ENCODE assay signal across 17 mouse cellular contexts in the genomic region with DNA sequence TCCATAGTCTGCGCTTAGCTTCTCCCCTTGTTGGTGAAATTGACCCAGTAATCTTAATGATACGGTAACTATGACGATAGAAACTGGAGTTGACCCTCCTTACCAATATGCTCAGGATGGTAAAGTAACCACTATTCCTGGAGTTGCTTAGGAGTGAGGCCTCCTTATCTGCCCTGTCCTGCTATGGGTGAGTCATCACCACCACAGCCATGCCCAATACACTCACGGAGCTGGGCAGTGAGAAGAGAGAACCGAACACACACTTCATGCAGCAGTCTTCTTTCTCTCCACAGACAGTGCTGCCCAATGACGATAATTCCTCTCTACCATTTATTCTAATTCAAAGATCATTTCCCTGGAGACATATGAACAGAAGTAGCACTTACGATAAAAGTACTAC. TPM values are rescaled to one million over a fixed set of nuclear protein-coding genes. Genes with fewer than 3 reads are reported as not detected.
DNase-seq lines count a peak whose midpoint lies in the region; ATAC-seq lines count a peak whose summit lies in the region.
"Had no signal": no experiment of that assay in that cellular context is flagged by ENCODE, and none has a peak within 500 bp of the region (broad histone marks: within the 10 kb centered on the region; RNA-seq: fewer than 3 reads in every experiment).

No protein-coding gene starts in this region.

- 69% methylated on average over 7 of the region's 7 CpGs for WGBS in heart, embryonic 13.5 days
- 21% methylated on average over 7 of the region's 7 CpGs for WGBS in liver, embryonic 13.5 days (ENCODE audit: insufficient replicate concordance)
- 83% methylated on average over 7 of the region's 7 CpGs for WGBS in stomach, embryonic 15.5 days
- WGBS in midbrain, embryonic 14.5 days, result 93% methylated on average over 7 of the region's 7 CpGs

- no peak overlapping the region for H3K9ac ChIP-seq in heart, embryonic 13.5 days
- peak overlapping the region; percentile 93 for H3K9ac ChIP-seq in liver, embryonic 13.5 days
- H3K9ac ChIP-seq in stomach, embryonic 15.5 days, result no peak overlapping the region
- no peak overlapping the region for H3K9ac ChIP-seq in midbrain, embryonic 14.5 days (replicated peaks; ENCODE audit: low read length)
- H3K9ac ChIP-seq: embryonic facial prominence, embryonic 15.5 days; hindbrain, embryonic 13.5 days had no signal

- H3K4me3 ChIP-seq in heart, embryonic 13.5 days, result no peak overlapping the region
- peak overlapping the region; percentile 26 for H3K4me3 ChIP-seq in liver, embryonic 13.5 days (replicated peaks)
- H3K4me3 ChIP-seq in stomach, embryonic 15.5 days (replicated peaks), result no peak overlapping the region
- H3K4me3 ChIP-seq in midbrain, embryonic 14.5 days (replicated peaks; ENCODE audit: low read depth, low read length), result no peak overlapping the region
- H3K4me3 ChIP-seq: embryonic facial prominence, embryonic 15.5 days; heart, adult 2 months; hindbrain, embryonic 13.5 days had no signal

- DNase-seq in heart, postnatal 4 days, result no peak
- DNase-seq in c-Kit-positive CD71-positive TER-119-positive erythroid progenitor cells, embryonic 14.5 days (ENCODE audit: low spot score), result peak; percentile 86
- DNase-seq in liver, embryonic 13.5 days, result peak; percentile 79
- no peak for DNase-seq in adrenal gland, postnatal 36 days
- no peak for DNase-seq in left cerebral cortex, postnatal 14 days (ENCODE audit: low spot score in 2 of 2)
- DNase-seq in midbrain, embryonic 14.5 days, result no peak
- DNase-seq: heart, adult 2 months; left cerebral cortex, postnatal 4 days; thymus, postnatal 25 days had no signal

- H3K36me3 ChIP-seq in heart, embryonic 13.5 days, result no peaks in the 10 kb centered on the region
- H3K36me3 ChIP-seq in liver, embryonic 13.5 days, result peaks cover 16% of the 10 kb centered on the region
- H3K36me3 ChIP-seq in stomach, embryonic 15.5 days, result no peaks in the 10 kb centered on the region
- H3K36me3 ChIP-seq in midbrain, embryonic 14.5 days (ENCODE audit: control insufficient read depth, insufficient read depth, low read length), result no peaks in the 10 kb centered on the region
- H3K36me3 ChIP-seq: embryonic facial prominence, embryonic 15.5 days; hindbrain, embryonic 13.5 days had no signal

- no peaks in the 10 kb centered on the region for H3K27me3 ChIP-seq in heart, embryonic 13.5 days (replicated peaks)
- H3K27me3 ChIP-seq in liver, embryonic 13.5 days, result no peaks in the 10 kb centered on the region
- no peaks in the 10 kb centered on the region for H3K27me3 ChIP-seq in stomach, embryonic 15.5 days (replicated peaks)
- no peaks in the 10 kb centered on the region for H3K27me3 ChIP-seq in midbrain, embryonic 14.5 days (ENCODE audit: control insufficient read depth, insufficient read depth, low read length)
- H3K27me3 ChIP-seq: embryonic facial prominence, embryonic 15.5 days; hindbrain, embryonic 13.5 days had no signal

- H3K27ac ChIP-seq in heart, embryonic 13.5 days (replicated peaks), result peak overlapping the region; percentile 54; the same call in 1 of the 2 replicates
- H3K27ac ChIP-seq in liver, embryonic 13.5 days, result peak overlapping the region; percentile 98
- no peak overlapping the region for H3K27ac ChIP-seq in stomach, embryonic 15.5 days
- no peak overlapping the region for H3K27ac ChIP-seq in midbrain, embryonic 14.5 days (replicated peaks; ENCODE audit: low read depth, low read length)
- H3K27ac ChIP-seq: embryonic facial prominence, embryonic 15.5 days; heart, adult 2 months; hindbrain, embryonic 13.5 days had no signal

- intact Hi-C loops in left cerebral cortex, postnatal 14 days (cut with DNase I), result no loop called here

- H3K4me1 ChIP-seq in heart, embryonic 13.5 days, result no peaks in the 10 kb centered on the region
- H3K4me1 ChIP-seq in liver, embryonic 13.5 days (replicated peaks), result peaks cover 59% of the 10 kb centered on the region
- H3K4me1 ChIP-seq in stomach, embryonic 15.5 days, result no peaks in the 10 kb centered on the region
- no peaks in the 10 kb centered on the region for H3K4me1 ChIP-seq in midbrain, embryonic 14.5 days (ENCODE audit: control insufficient read depth, insufficient read depth, low read length)
- H3K4me1 ChIP-seq: embryonic facial prominence, embryonic 15.5 days; hindbrain, embryonic 13.5 days had no signal

- peak overlapping the region; percentile 3; the same call in 1 of the 2 replicates for H3K4me2 ChIP-seq in heart, embryonic 13.5 days
- peak overlapping the region; percentile 79 for H3K4me2 ChIP-seq in liver, embryonic 13.5 days
- H3K4me2 ChIP-seq in stomach, embryonic 15.5 days, result no peak overlapping the region
- no peak overlapping the region for H3K4me2 ChIP-seq in midbrain, embryonic 14.5 days (ENCODE audit: low read length)
- H3K4me2 ChIP-seq: embryonic facial prominence, embryonic 15.5 days; hindbrain, embryonic 13.5 days; midbrain, embryonic 11.5 days had no signal

- peak; percentile 83 for ATAC-seq in heart, embryonic 13.5 days (ENCODE audit: extremely low read depth, insufficient number of reproducible peaks, low FRiP score, low TSS enrichment)
- peak; percentile 89 for ATAC-seq in liver, embryonic 13.5 days (ENCODE audit: low read depth)
- ATAC-seq in stomach, embryonic 15.5 days (ENCODE audit: insufficient read depth, low FRiP score, low read depth), result peak; percentile 84
- ATAC-seq in midbrain, embryonic 14.5 days (ENCODE audit: low FRiP score, low TSS enrichment), result no peak

- H3K9me3 ChIP-seq in heart, embryonic 13.5 days, result no peaks in the 10 kb centered on the region
- no peaks in the 10 kb centered on the region for H3K9me3 ChIP-seq in liver, embryonic 13.5 days (replicated peaks)
- no peaks in the 10 kb centered on the region for H3K9me3 ChIP-seq in stomach, embryonic 15.5 days
- no peaks in the 10 kb centered on the region for H3K9me3 ChIP-seq in midbrain, embryonic 14.5 days (ENCODE audit: control insufficient read depth, low read length)
- H3K9me3 ChIP-seq: embryonic facial prominence, embryonic 15.5 days; hindbrain, embryonic 13.5 days had no signal

RNA-seq across cellular contexts. Expression of a gene that starts 2.1 kb away (rescaled TPM):
- 11.6 and 13.5 TPM in 2 replicates for polyA plus RNA-seq in heart, embryonic 13.5 days (2015; fragmentation: Nextera tagmentation; extraction: Ambion mirVana)
- total RNA-seq in heart, postnatal 4 days (2021), result under 1 TPM; 0.41 TPM
- 237 and 259 TPM in 2 replicates for polyA plus RNA-seq in liver, embryonic 13.5 days (2015; fragmentation: Nextera tagmentation; extraction: Ambion mirVana)
- 9.4 and 21.7 TPM in 2 replicates for polyA plus RNA-seq in stomach, embryonic 15.5 days (2015; fragmentation: Nextera tagmentation; extraction: Ambion mirVana)
- not detected for total RNA-seq in adrenal gland, postnatal 36 days (2021)
- total RNA-seq in left cerebral cortex, postnatal 14 days (2021), result not detected
- 0.72 TPM in 1 of 2 replicates, not detected in the other for polyA plus RNA-seq in midbrain, embryonic 14.5 days (2014; fragmentation: Nextera tagmentation; extraction: Ambion mirVana)
- total RNA-seq: left cerebral cortex, postnatal 4 days had no signal

RNA-seq across cellular contexts. Expression of a gene that starts 22.0 kb away (rescaled TPM):
- polyA plus RNA-seq in heart, embryonic 13.5 days (2015; fragmentation: Nextera tagmentation; extraction: Ambion mirVana), result not detected in 2 replicates
- total RNA-seq in heart, postnatal 4 days (2021), result not detected
- not detected in 2 replicates for polyA plus RNA-seq in liver, embryonic 13.5 days (2015; fragmentation: Nextera tagmentation; extraction: Ambion mirVana)
- polyA plus RNA-seq in stomach, embryonic 15.5 days (2015; fragmentation: Nextera tagmentation; extraction: Ambion mirVana), result 0.24 and 0.68 TPM in 2 replicates
- not detected for total RNA-seq in adrenal gland, postnatal 36 days (2021)
- total RNA-seq in left cerebral cortex, postnatal 14 days (2021), result not detected
- polyA plus RNA-seq in midbrain, embryonic 14.5 days (2014; fragmentation: Nextera tagmentation; extraction: Ambion mirVana), result not detected in 2 replicates
- total RNA-seq: heart, adult 2 months; left cerebral cortex, postnatal 4 days had no signal
- polyA plus RNA-seq: embryonic facial prominence, embryonic 15.5 days; frontal cortex, adult 2 months; hindbrain, embryonic 13.5 days; kidney, embryonic 14.5 days; lung, embryonic 16.5 days; midbrain, embryonic 11.5 days had no signal

RNA-seq across cellular contexts. Expression of a gene that starts 25.7 kb away (rescaled TPM):
- polyA plus RNA-seq in heart, embryonic 13.5 days (2015; fragmentation: Nextera tagmentation; extraction: Ambion mirVana), result not detected in 2 replicates
- total RNA-seq in heart, postnatal 4 days (2021), result not detected
- 0.08 TPM in 1 of 2 replicates, not detected in the other for polyA plus RNA-seq in liver, embryonic 13.5 days (2015; fragmentation: Nextera tagmentation; extraction: Ambion mirVana)
- polyA plus RNA-seq in stomach, embryonic 15.5 days (2015; fragmentation: Nextera tagmentation; extraction: Ambion mirVana), result 0.04 and 0.05 TPM in 2 replicates
- total RNA-seq in adrenal gland, postnatal 36 days (2021), result under 1 TPM in 1 of 2 experiments, not detected in 1; 0.10 TPM
- not detected for total RNA-seq in left cerebral cortex, postnatal 14 days (2021)
- not detected in 2 replicates for polyA plus RNA-seq in midbrain, embryonic 14.5 days (2014; fragmentation: Nextera tagmentation; extraction: Ambion mirVana)
- total RNA-seq: heart, adult 2 months; left cerebral cortex, postnatal 4 days had no signal
- polyA plus RNA-seq: embryonic facial prominence, embryonic 15.5 days; frontal cortex, adult 2 months; heart, adult 2 months; hindbrain, embryonic 13.5 days; lung, embryonic 16.5 days; midbrain, embryonic 11.5 days had no signal

Comparison
In these comparisons a context has a peak if more than half of its experiments do, and no peak if none do; other contexts are left out.
1. H3K27ac ChIP-seq: peak in heart, embryonic 13.5 days (single experiment) and liver, embryonic 13.5 days (single experiment); none in stomach, embryonic 15.5 days (single experiment) and midbrain, embryonic 14.5 days (single experiment).
2. H3K4me2 ChIP-seq: peak in heart, embryonic 13.5 days (single experiment) and liver, embryonic 13.5 days (single experiment); none in stomach, embryonic 15.5 days (single experiment) and midbrain, embryonic 14.5 days (single experiment).
3. DNase-seq: peak in c-Kit-positive CD71-positive TER-119-positive erythroid progenitor cells, embryonic 14.5 days (single experiment) and liver, embryonic 13.5 days (single experiment); none in heart, postnatal 4 days (single experiment), adrenal gland, postnatal 36 days (0 of 2), left cerebral cortex, postnatal 14 days (0 of 2) and midbrain, embryonic 14.5 days (single experiment).
4. RNA of a gene that starts 2.1 kb away (polyA plus RNA-seq): 237 to 259 TPM in liver, embryonic 13.5 days; 9.4 to 21.7 TPM in stomach, embryonic 15.5 days, 11.6 to 13.5 TPM in heart, embryonic 13.5 days and 0.72 TPM in midbrain, embryonic 14.5 days; every median in the first group is over 10 times any median in the second.